Mouse (Mus musculus) lung, adult 18-20 months (tissue): ENCODE measurements around the gene Gucy2d.

Source experiments
- DNase-seq, 2 experiments: peaks; one replicate each; pipeline ENCODE4 v3.0.0; 2022; ENCODE audit warnings: mixed read lengths in 2 of 2

Gucy2d gene

DNA sequence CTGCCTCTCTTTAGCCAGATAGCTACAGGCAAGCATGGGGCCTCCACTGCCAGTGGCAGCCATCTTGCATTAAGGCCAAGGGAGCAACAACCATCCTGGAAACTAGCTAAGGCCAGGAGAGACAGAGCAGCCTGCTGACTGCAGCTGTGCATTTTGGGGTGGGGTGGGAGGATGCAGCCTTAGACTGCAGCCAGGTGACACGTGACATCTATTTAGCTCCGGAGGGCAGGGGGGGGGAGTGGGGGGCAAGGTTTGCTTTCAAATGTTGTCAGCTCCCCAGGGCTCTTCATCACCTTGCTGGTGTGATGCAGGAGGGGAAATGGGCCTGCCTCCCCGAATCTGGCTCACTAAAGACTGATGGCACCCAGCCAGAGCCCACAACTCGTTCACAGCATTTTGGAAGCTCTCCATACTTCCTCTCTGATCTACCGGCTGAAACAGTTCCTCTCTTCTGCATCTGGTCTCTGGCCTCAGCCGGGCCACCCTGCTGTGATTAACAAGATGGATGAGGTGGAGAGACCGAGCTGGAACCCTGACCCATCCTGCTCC lies 83.7 kb downstream of the Gucy2d start:
- peak; percentile 51 to 57 for DNase-seq

DNA sequence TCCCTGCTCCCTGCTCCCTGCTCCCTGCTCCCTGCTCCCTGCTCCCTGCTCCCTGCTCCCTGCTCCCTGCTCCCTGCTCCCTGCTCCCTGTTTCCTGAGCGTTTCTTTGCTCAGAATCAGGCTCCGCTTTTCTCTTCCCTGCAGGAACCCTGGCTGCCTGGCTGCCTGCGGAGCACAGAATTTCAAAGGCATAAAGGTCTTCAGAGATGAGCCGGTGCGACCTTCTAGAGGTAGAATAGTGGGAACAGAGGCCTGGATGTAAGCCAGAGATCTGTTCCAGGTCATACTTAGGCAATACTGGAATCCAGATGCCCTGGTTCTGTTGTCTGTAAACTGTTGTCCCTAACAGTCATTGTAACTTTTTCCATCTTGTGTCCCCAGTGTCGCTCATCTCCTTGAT lies 84.2 kb downstream of the Gucy2d start:
- DNase-seq, result no peak

DNA sequence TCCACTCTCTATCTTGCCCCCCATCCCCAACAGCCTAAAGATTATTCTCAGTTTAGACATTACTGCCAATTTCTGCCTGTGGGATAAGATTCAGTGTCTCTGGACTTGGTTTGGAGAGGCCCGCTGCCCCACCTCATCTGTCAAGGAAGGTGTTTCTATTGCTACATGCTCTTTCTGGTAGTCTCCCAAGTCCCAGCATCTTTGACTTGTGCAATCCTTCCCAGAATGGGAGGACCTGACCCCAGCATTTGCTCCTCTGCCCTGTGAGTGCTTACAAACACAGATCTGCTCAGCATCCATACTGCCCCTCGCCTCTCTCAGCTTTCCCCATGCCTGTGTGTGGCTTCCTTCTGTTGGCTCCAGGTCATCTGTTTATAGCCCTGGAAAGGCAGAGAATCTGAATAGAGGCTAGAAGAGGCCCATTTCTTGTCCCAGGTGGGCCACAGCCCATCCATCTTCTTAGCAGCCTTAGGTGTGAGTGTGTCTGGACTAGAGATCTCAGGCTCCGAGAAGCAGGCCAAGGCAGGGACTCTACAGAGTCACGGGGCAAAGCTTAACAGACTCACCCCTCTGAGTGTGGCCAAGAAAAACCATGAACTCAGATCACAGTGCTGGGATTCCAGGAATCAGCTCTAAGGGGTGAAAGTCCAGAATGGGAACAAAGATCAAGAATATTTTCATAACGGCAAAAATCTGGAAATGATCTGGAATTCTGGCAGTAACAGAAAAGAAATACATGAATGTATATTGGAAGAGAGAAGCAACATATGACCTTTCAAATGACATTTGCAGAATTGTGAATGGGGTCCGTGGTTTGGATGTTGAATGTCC lies 84.9 kb downstream of the Gucy2d start:
- DNase-seq, result peak in 1 of 2 experiments; percentile 58
